ENCODE assay signal across 27 mouse cellular contexts in the genomic region with DNA sequence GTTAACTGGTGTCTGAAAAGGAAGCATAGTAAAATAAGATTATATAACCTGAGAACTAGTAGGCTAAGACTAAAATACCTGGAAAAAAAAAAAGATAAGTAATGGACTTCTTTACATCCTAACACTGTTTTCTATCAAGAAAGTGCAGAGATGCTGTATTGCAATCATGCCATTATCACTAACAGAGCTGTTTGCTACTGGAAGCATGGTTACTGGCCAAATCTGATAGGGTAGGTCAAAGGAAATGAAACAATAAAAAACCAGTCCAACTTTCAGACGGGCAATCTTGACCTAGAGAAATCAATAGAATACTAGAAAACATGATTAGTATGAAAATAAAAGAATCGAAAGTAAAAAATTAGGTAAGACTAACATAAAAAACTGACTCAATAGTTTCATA. TPM values are rescaled to one million over a fixed set of nuclear protein-coding genes. Genes with fewer than 3 reads are reported as not detected.
DNase-seq lines count a peak whose midpoint lies in the region; ATAC-seq and TF ChIP-seq lines count a peak whose summit lies in the region.
"Had no signal": no experiment of that assay in that cellular context is flagged by ENCODE, and none has a peak within 500 bp of the region (broad histone marks: within the 10 kb centered on the region; RNA-seq: fewer than 3 reads in every experiment).

No protein-coding gene starts in this region.

- no peak for TF ChIP-seq CTCF in liver, adult 2 months (IDR thresholded peaks at IDR 0.05; ENCODE audit: low read depth, low read length)
- TF ChIP-seq CTCF in liver, embryonic 14.5 days (IDR thresholded peaks at IDR 0.05; ENCODE audit: low read depth), result no peak

- H3K27me3 ChIP-seq in liver, adult 2 months (ENCODE audit: control insufficient read depth, insufficient read depth, low read length), result no peaks in the 10 kb centered on the region
- H3K27me3 ChIP-seq in liver, embryonic 12.5 days (replicated peaks), result no peaks in the 10 kb centered on the region
- H3K27me3 ChIP-seq in liver, embryonic 14.5 days (ENCODE audit: control insufficient read depth, insufficient read depth, low read length), result no peaks in the 10 kb centered on the region
- no peaks in the 10 kb centered on the region for H3K27me3 ChIP-seq in liver, embryonic 11.5 days (replicated peaks; ENCODE audit: control insufficient read depth, insufficient read depth, low read length)
- no peaks in the 10 kb centered on the region for H3K27me3 ChIP-seq in forebrain, embryonic 15.5 days
- no peaks in the 10 kb centered on the region for H3K27me3 ChIP-seq in forebrain, embryonic 11.5 days (ENCODE audit: control insufficient read depth, insufficient read depth, low read length)
- H3K27me3 ChIP-seq: CH12.LX; embryonic facial prominence, embryonic 13.5 days; embryonic facial prominence, embryonic 15.5 days; forebrain, embryonic 13.5 days had no signal

- H3K4me3 ChIP-seq in liver, adult 2 months (ENCODE audit: insufficient read depth, low read depth, low read length), result no peak overlapping the region
- no peak overlapping the region for H3K4me3 ChIP-seq in liver, embryonic 12.5 days
- no peak overlapping the region for H3K4me3 ChIP-seq in liver, embryonic 14.5 days (ENCODE audit: insufficient read depth in 1 of 2, low read depth in 2 of 2, low read length in 2 of 2)
- no peak overlapping the region for H3K4me3 ChIP-seq in liver, embryonic 11.5 days (ENCODE audit: low read depth, low read length)
- H3K4me3 ChIP-seq in forebrain, embryonic 15.5 days, result no peak overlapping the region
- H3K4me3 ChIP-seq in forebrain, embryonic 11.5 days (ENCODE audit: low read depth, low read length), result no peak overlapping the region
- H3K4me3 ChIP-seq: embryonic facial prominence, embryonic 13.5 days; embryonic facial prominence, embryonic 15.5 days; erythroblast, embryonic 14.5 days; forebrain, embryonic 10.5 days; forebrain, embryonic 13.5 days had no signal

- no peak overlapping the region for H3K27ac ChIP-seq in liver, adult 2 months (replicated peaks; ENCODE audit: insufficient read depth, low read depth, low read length)
- no peak overlapping the region for H3K27ac ChIP-seq in liver, embryonic 12.5 days
- no peak overlapping the region for H3K27ac ChIP-seq in liver, embryonic 14.5 days
- no peak overlapping the region for H3K27ac ChIP-seq in liver, embryonic 11.5 days (ENCODE audit: low read depth, low read length)
- no peak overlapping the region for H3K27ac ChIP-seq in forebrain, embryonic 15.5 days (replicated peaks)
- H3K27ac ChIP-seq in forebrain, embryonic 11.5 days (ENCODE audit: low read depth, low read length), result no peak overlapping the region
- H3K27ac ChIP-seq: embryonic facial prominence, embryonic 13.5 days; embryonic facial prominence, embryonic 15.5 days; forebrain, embryonic 10.5 days; forebrain, embryonic 13.5 days had no signal

- no peak for ATAC-seq in liver, embryonic 12.5 days
- no peak for ATAC-seq in liver, embryonic 14.5 days (ENCODE audit: insufficient read depth)
- ATAC-seq in liver, embryonic 11.5 days (replicated peaks; ENCODE audit: low FRiP score), result no peak
- peak; percentile 51 for ATAC-seq in megakaryocyte progenitor cell, adult 5-6 weeks (replicated peaks; ENCODE audit: poor library complexity)
- ATAC-seq in forebrain, embryonic 15.5 days (replicated peaks), result no peak
- no peak for ATAC-seq in forebrain, embryonic 11.5 days (replicated peaks; ENCODE audit: low FRiP score)
- ATAC-seq: CD4-positive, CD25-positive, alpha-beta regulatory T cell, adult 4 months; forebrain, embryonic 13.5 days; forebrain, embryonic 16.5 days had no signal

- no peak overlapping the region for H3K9ac ChIP-seq in liver, adult 2 months (ENCODE audit: low read depth, low read length)
- no peak overlapping the region for H3K9ac ChIP-seq in liver, embryonic 12.5 days
- no peak overlapping the region for H3K9ac ChIP-seq in liver, embryonic 14.5 days (replicated peaks)
- H3K9ac ChIP-seq in liver, embryonic 11.5 days (ENCODE audit: low read depth, low read length), result no peak overlapping the region
- H3K9ac ChIP-seq in forebrain, embryonic 15.5 days (replicated peaks), result no peak overlapping the region
- H3K9ac ChIP-seq in forebrain, embryonic 11.5 days (ENCODE audit: low read length), result no peak overlapping the region
- H3K9ac ChIP-seq: embryonic facial prominence, embryonic 13.5 days; embryonic facial prominence, embryonic 15.5 days; forebrain, embryonic 13.5 days had no signal

- peaks cover 14% of the 10 kb centered on the region for H3K36me3 ChIP-seq in liver, adult 2 months (ENCODE audit: control insufficient read depth, insufficient read depth, low read length)
- peaks cover 31% of the 10 kb centered on the region for H3K36me3 ChIP-seq in liver, embryonic 12.5 days
- peaks cover 4% of the 10 kb centered on the region for H3K36me3 ChIP-seq in liver, embryonic 14.5 days (replicated peaks; ENCODE audit: control insufficient read depth, insufficient read depth, low read depth)
- peaks cover 8% of the 10 kb centered on the region; the same call in 1 of the 2 replicates for H3K36me3 ChIP-seq in liver, embryonic 11.5 days (ENCODE audit: control insufficient read depth, insufficient read depth, low read length)
- peaks cover 27% of the 10 kb centered on the region for H3K36me3 ChIP-seq in forebrain, embryonic 15.5 days
- H3K36me3 ChIP-seq in forebrain, embryonic 11.5 days (ENCODE audit: control insufficient read depth, insufficient read depth, low read length), result no peaks in the 10 kb centered on the region; the same call in 1 of the 2 replicates

- 17% methylated on average over 2 of the region's 2 CpGs for WGBS in liver, adult 2 months
- WGBS in liver, embryonic 12.5 days (ENCODE audit: insufficient replicate concordance), result 59% methylated on average over 2 of the region's 2 CpGs
- 51% methylated on average over 2 of the region's 2 CpGs for WGBS in liver, embryonic 14.5 days (ENCODE audit: insufficient replicate concordance)
- 68% methylated on average over 2 of the region's 2 CpGs for WGBS in liver, embryonic 11.5 days
- 89% methylated on average over 2 of the region's 2 CpGs for WGBS in forebrain, embryonic 15.5 days
- 98% methylated on average over 2 of the region's 2 CpGs for WGBS in forebrain, embryonic 11.5 days

- peak; percentile 42; the same call in 1 of the 2 replicates for TF ChIP-seq EP300 in liver, embryonic 14.5 days (IDR thresholded peaks at IDR 0.05; ENCODE audit: low read depth)

- no peaks in the 10 kb centered on the region; the same call in 1 of the 2 replicates for H3K4me1 ChIP-seq in liver, adult 2 months (ENCODE audit: control insufficient read depth, insufficient read depth, low read length)
- peaks cover 7% of the 10 kb centered on the region; the same call in 1 of the 2 replicates for H3K4me1 ChIP-seq in liver, embryonic 12.5 days
- peaks cover 2% of the 10 kb centered on the region in 2 experiments; a peak in 2 of 4 replicates for H3K4me1 ChIP-seq in liver, embryonic 14.5 days (replicated peaks; ENCODE audit: control insufficient read depth in 2 of 2, insufficient read depth in 2 of 2, low read length in 1 of 2)
- H3K4me1 ChIP-seq in liver, embryonic 11.5 days (replicated peaks; ENCODE audit: control insufficient read depth, insufficient read depth, low read length), result no peaks in the 10 kb centered on the region
- peaks cover 3% of the 10 kb centered on the region; the same call in 1 of the 2 replicates for H3K4me1 ChIP-seq in forebrain, embryonic 15.5 days
- no peaks in the 10 kb centered on the region for H3K4me1 ChIP-seq in forebrain, embryonic 11.5 days (replicated peaks; ENCODE audit: control insufficient read depth, insufficient read depth, low read length)
- H3K4me1 ChIP-seq: embryonic facial prominence, embryonic 13.5 days; embryonic facial prominence, embryonic 15.5 days; forebrain, embryonic 10.5 days; forebrain, embryonic 13.5 days had no signal

- H3K4me2 ChIP-seq in liver, embryonic 12.5 days, result no peak overlapping the region
- H3K4me2 ChIP-seq in liver, embryonic 14.5 days (ENCODE audit: low read depth), result no peak overlapping the region
- no peak overlapping the region for H3K4me2 ChIP-seq in liver, embryonic 11.5 days
- H3K4me2 ChIP-seq in forebrain, embryonic 15.5 days (replicated peaks), result no peak overlapping the region
- no peak overlapping the region for H3K4me2 ChIP-seq in forebrain, embryonic 11.5 days (ENCODE audit: low read depth, low read length, severe bottlenecking)
- H3K4me2 ChIP-seq: embryonic facial prominence, embryonic 13.5 days; embryonic facial prominence, embryonic 15.5 days; forebrain, embryonic 13.5 days had no signal

- H3K79me2 ChIP-seq in liver, adult 2 months (ENCODE audit: control insufficient read depth, insufficient read depth, low read length), result no peaks in the 10 kb centered on the region

- TF ChIP-seq POLR2A in liver, adult 2 months (IDR thresholded peaks at IDR 0.05; ENCODE audit: extremely low read depth, insufficient read depth, low read length), result no peak

- DNase-seq in liver, adult 2 months (ENCODE audit: extremely low read depth, low read depth, low spot score), result peak; percentile 79
- peak in 1 of 3 experiments; percentile 9 for DNase-seq in liver, embryonic 14.5 days (ENCODE audit: low read depth in 3 of 3, low spot score in 3 of 3)
- DNase-seq in liver, embryonic 11.5 days (ENCODE audit: low spot score), result no peak
- DNase-seq in forebrain, embryonic 11.5 days (ENCODE audit: low spot score), result no peak
- DNase-seq: adrenal gland, adult 2 months; adrenal gland, postnatal 10 days; adrenal gland, postnatal 25 days; B cell, adult 2 months; cerebellum, adult 11 months; cerebellum, adult 18-20 months; cerebellum, adult 8-10 months; cerebellum, adult 9-11 months; cerebellum, postnatal 14 days; cerebellum, postnatal 36 days; embryo, embryonic 11 days had no signal

- H3K9me3 ChIP-seq in liver, embryonic 12.5 days (replicated peaks), result no peaks in the 10 kb centered on the region
- no peaks in the 10 kb centered on the region for H3K9me3 ChIP-seq in liver, embryonic 14.5 days (ENCODE audit: control insufficient read depth, low read length)
- H3K9me3 ChIP-seq in liver, embryonic 11.5 days (ENCODE audit: control insufficient read depth, low read length), result no peaks in the 10 kb centered on the region
- H3K9me3 ChIP-seq in forebrain, embryonic 15.5 days, result no peaks in the 10 kb centered on the region
- no peaks in the 10 kb centered on the region for H3K9me3 ChIP-seq in forebrain, embryonic 11.5 days (ENCODE audit: control insufficient read depth, low read length)
- H3K9me3 ChIP-seq: embryonic facial prominence, embryonic 13.5 days; embryonic facial prominence, embryonic 15.5 days; forebrain, embryonic 10.5 days; forebrain, embryonic 13.5 days; G1E had no signal

RNA-seq across cellular contexts. Expression of gene Ptbp2, which starts 37.6 kb away (rescaled TPM):
- total RNA-seq in liver, adult 2 months (2014; rRNA removed), result 23.1 and 24.7 TPM in 2 replicates
- polyA plus RNA-seq in liver, adult 2 months (2012; rRNA removed), result 1.6 and 2.4 TPM in 2 replicates
- 12.8 and 14.3 TPM in 2 replicates for polyA plus RNA-seq in liver, embryonic 12.5 days (2016; fragmentation: Nextera tagmentation; extraction: Ambion mirVana)
- 7.8 and 9.6 TPM in 2 replicates for polyA plus RNA-seq in liver, embryonic 14.5 days (2012; rRNA removed)
- 6.3 and 6.4 TPM in 2 replicates for polyA plus RNA-seq in liver, embryonic 14.5 days (2014; fragmentation: Nextera tagmentation; extraction: Ambion mirVana)
- 33.2 and 38.6 TPM in 2 replicates for polyA plus RNA-seq in liver, embryonic 11.5 days (2014; fragmentation: Nextera tagmentation; extraction: Ambion mirVana)
- 53.7 and 92.0 TPM in 2 replicates for total RNA-seq in megakaryocyte progenitor cell, adult 5-6 weeks (2015)
- 44.4 and 55.0 TPM in 2 replicates for total RNA-seq in megakaryocyte progenitor cell, adult 5-6 weeks (2017)
- 325 and 344 TPM in 2 replicates for polyA plus RNA-seq in forebrain, embryonic 15.5 days (2015; fragmentation: Nextera tagmentation; extraction: Ambion mirVana)
- 367 and 392 TPM in 2 replicates for polyA plus RNA-seq in forebrain, embryonic 11.5 days (2014; fragmentation: Nextera tagmentation; extraction: Ambion mirVana)
